Mouse (Mus musculus): ENCODE data around the gene Syna.

Syna gene

GRCm38 (mm10) chr5:134530830-134531229, 29.1 kb downstream of the Syna start:
- DNase-seq (ENCODE audit: low spot score in 2 of 2), result no peak

DNA sequence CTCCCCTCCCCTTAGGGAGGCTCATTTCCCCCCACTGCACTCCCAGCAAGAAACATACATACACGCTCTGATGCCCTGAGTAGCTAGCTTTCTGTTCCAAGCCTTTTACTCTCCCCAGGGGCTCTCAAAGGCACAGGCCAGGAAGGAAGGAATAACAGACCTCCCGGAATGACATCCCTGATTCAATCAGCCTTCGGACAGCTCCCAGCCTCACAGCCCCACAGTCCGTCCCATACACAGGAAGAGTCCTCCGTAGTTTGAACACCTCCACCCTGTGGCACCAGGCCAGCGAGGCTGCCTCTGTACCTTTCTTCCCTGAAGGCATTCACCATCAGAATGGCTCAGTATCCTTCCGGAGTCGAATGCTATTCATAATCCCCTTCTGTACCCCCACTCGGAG, 31.5 kb downstream of the Syna start:
- DNase-seq (ENCODE audit: low spot score in 2 of 2), result no peak

- DNase-seq (ENCODE audit: low spot score in 2 of 2), result no peak
Observed at GRCm38 (mm10) chr5:134525971-134526711, 33.8 kb downstream of the Syna start.

DNA sequence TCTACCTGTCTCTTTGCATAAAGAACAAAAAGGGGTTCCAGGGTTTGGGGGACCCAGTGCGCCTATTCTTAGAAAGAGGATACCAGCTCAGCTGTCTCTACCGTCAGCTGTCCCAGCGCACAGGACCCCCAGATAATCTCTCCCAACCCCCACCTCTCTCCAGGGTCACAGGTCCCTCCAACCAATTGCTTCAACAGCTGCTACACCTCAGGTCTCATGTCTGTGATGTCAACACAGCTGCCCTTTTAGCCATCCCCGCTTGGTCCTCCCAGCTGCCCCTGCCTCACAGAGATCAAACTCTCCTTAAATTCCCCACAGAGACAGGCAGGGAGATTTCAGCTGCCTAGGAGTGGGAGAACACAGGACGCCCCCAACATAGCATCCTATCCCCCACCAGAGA, 36.2 kb downstream of the Syna start:
- DNase-seq (ENCODE audit: low spot score in 2 of 2), result no peak

- no peak for DNase-seq (ENCODE audit: low spot score in 2 of 2)
Observed at GRCm38 (mm10) chr5:134522524-134522923, 37.4 kb downstream of the Syna start.

- no peak for DNase-seq (ENCODE audit: low spot score in 2 of 2)
Observed at GRCm38 (mm10) chr5:134521806-134522205, 38.2 kb downstream of the Syna start.

- DNase-seq (ENCODE audit: low spot score in 2 of 2), result no peak
Observed at GRCm38 (mm10) chr5:134521131-134521530, 38.8 kb downstream of the Syna start.

DNA sequence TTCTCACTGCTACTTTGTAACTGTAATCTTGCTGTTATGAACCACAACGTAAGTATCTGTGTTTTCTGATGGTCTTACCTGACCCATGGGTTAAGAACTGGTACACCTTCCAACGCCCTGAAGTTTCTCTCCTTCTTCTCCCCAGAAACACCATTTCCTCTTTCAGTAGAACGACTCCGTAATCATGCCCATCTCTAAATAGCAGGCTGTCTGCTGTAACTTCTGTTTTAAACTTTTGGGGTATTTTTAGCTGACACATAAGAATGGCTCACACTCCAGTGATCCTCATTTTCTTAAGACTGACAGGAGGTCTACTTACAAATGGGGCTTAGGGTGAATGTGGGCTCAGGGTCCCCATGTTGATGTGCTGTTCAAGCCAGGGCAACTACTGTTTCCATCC, 39.9 kb downstream of the Syna start:
- DNase-seq (ENCODE audit: low spot score in 2 of 2), result no peak

DNA sequence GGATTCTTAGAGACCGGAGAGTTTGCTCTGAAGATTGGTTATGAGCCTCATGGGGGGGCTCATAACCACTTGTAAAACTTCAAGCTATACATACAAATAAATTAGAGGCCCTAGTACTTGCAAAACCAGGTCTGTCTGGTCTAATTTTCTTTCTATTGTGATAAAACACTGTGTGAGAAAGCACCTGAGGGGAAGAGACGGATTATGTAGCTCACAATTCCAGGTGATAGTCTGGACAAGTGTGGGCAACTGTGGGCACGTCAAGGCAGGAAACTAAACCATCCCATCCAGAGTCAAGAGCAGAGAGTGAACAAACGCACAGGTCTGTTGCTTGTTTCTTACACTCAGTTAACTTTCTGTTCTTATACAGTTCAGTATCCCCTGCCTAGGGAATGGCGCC, 40.5 kb downstream of the Syna start:
- DNase-seq (ENCODE audit: low spot score in 2 of 2), result no peak

DNA sequence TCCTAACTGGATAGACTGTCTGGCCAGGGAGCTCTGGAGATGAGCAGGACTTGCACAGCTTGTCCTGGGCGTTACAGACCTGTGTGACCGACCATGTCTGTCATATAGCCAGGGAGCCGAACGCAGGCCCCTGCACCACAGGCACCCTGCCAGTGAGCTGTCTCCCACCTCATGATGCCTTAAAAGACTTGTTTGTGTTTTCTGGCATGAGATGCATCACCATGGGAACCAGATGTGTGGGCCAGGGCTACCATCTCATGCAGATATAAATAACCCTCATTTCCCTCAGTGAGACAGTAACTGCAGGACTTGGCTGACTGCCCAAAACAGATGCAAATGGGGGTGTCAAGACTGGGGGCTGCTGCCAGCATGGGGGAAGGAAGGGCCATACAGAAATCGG, 47.9 kb downstream of the Syna start:
- no peak for DNase-seq (ENCODE audit: low spot score in 2 of 2)

DNA sequence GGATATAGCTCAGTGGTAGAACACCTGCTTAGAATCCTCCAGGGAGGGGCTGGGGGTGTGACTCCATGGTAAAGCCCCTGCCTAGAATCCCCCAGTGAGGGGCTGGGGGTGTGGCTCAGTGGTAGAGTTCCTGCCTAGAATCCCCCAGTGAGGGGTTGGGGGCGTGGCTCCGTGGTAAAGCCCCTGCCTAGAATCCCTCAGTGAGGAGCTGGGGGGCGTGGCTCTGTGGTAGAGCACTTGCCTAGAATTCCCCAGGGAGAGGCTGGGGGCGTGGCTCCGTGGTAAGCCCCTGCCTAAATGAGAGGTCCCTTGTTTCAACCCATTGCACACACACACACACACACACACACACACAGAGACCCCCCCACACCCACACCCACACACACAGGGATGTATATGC, 49.7 kb downstream of the Syna start:
- DNase-seq (ENCODE audit: low spot score in 2 of 2), result no peak

GRCm38 (mm10) chr5:134508965-134509364, 51.0 kb downstream of the Syna start:
- DNase-seq (ENCODE audit: low spot score in 2 of 2), result no peak

Data from urinary bladder, adult 18-20 months (tissue).